Mouse (Mus musculus) cerebellum, adult 2 months (tissue): ENCODE results near the gene Zbtb2. TPM values are rescaled to one million over a fixed set of nuclear protein-coding genes. Genes with fewer than 3 reads are reported as not detected.

Source experiments
- DNase-seq, 2 experiments: peaks; one replicate each; pipeline ENCODE4 v3.0.0; 2021
- H3K27ac ChIP-seq: fragments of 200-500 bp; 2 replicates; pipeline ENCODE4 v1.5.1; 2012; ENCODE audit warnings: low read length, control low read depth, inconsistent platforms; ENCODE audit not compliant: insufficient read depth
- H3K27me3 ChIP-seq: fragments of 200-500 bp; 2 replicates; pipeline ENCODE4 v1.6.1; 2012; ENCODE audit warnings: inconsistent platforms, mild to moderate bottlenecking, low read length, moderate library complexity; ENCODE audit not compliant: control insufficient read depth, insufficient read depth
- H3K4me1 ChIP-seq: fragments of 200-500 bp; 2 replicates; pipeline ENCODE4 v1.6.1; 2011; ENCODE audit warnings: low read length; ENCODE audit not compliant: control insufficient read depth, insufficient read depth
- H3K4me3 ChIP-seq: fragments of 200-500 bp; replicated peaks from 2 replicates; pipeline ENCODE3; 2011; ENCODE audit warnings: mild to moderate bottlenecking, low read depth, low read length, control low read depth; ENCODE audit not compliant: insufficient read depth
- CTCF ChIP-seq: fragments of 200-500 bp; IDR thresholded peaks from 2 replicates; pipeline ENCODE4 v1.5.1; 2011; ENCODE audit warnings: low read depth, mild to moderate bottlenecking, control low read depth, low read length, moderate library complexity, borderline replicate concordance; ENCODE audit not compliant: insufficient read depth
- POLR2A ChIP-seq: fragments of 200-500 bp; IDR thresholded peaks from 2 replicates; pipeline ENCODE4 v1.6.1; 2011; ENCODE audit warnings: low read length, control low read depth, borderline replicate concordance; ENCODE audit not compliant: insufficient read depth
- WGBS: fragments of 180-500 bp; shearing (Covaris S2); methylation state at CpG from one replicate; pipeline ENCODE4 v1.1.7; 2018; 5-methylcytosine and 5-hydroxymethylcytosine counted together
- polyA plus RNA-seq: library from polyadenylated mRNA; depleted of rRNA; stranded (reverse); fragments of >200 nt; gene quantifications from 2 replicates; pipeline ENCODE4 v1.2.3, GENCODE M21; 2012

Zbtb2 gene
- polyA plus RNA-seq, 1 experiment: 8.7 TPM

GRCm38 (mm10) chr10:4357435-4357834 is 30.5 kb downstream of the Zbtb2 start:
- DNase-seq: no peak
- Histone ChIP-seq H3K27ac (no peak overlapping the region), H3K4me3 (no peak overlapping the region), H3K4me1 (peaks cover 2% of the 10 kb centered on the region; the same call in 1 of the 2 replicates), H3K27me3 (no peaks in the 10 kb centered on the region)
- 72% methylated on average over 10 of the region's 10 CpGs for WGBS
- TF ChIP-seq CTCF: no peak
- TF ChIP-seq POLR2A: no peak

GRCm38 (mm10) chr10:4356640-4357039 is 31.3 kb downstream of the Zbtb2 start:
- DNase-seq: no peak
- WGBS: 80% methylated on average over 5 of the region's 5 CpGs
- no peaks in the 10 kb centered on the region for H3K27me3 ChIP-seq
- H3K4me1 ChIP-seq: peaks cover 2% of the 10 kb centered on the region; the same call in 1 of the 2 replicates
- no peak overlapping the region for H3K4me3 ChIP-seq
- TF ChIP-seq CTCF: no peak
- TF ChIP-seq POLR2A: no peak
- no peak overlapping the region for H3K27ac ChIP-seq

DNA sequence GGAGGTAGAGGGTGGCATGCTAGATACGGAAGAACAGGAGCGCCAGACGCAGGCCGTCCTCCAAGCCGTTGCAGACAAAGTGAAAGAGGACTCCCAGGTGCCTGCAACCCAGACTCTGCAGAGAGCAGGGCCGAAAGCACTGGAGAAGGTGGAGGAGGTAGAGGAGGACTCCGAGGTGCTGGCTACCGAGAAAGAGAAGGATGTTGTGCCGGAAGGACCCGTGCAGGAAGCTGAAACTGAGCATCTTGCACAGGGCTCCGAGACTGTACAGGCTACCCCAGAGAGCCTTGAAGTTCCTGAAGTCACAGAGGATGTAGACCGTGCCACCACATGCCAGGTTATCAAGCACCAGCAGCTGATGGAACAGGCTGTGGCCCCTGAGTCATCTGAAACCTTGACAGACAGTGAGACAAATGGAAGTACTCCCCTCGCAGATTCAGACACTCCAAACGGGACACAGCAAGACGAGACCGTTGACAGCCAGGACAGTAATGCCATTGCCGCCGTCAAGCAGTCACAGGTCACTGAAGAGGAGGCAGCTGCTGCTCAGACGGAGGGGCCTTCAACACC is 31.9 kb downstream of the Zbtb2 start:
- Histone ChIP-seq H3K4me3 (no peak overlapping the region), H3K4me1 (peaks cover 2% of the 10 kb centered on the region; the same call in 1 of the 2 replicates), H3K27me3 (no peaks in the 10 kb centered on the region), H3K27ac (no peak overlapping the region)
- WGBS: 87% methylated on average over 19 of the region's 19 CpGs
- no peak for DNase-seq
- TF ChIP-seq CTCF: no peak
- TF ChIP-seq POLR2A: no peak

- 79% methylated on average over 38 of the region's 38 CpGs for WGBS
- H3K4me1 ChIP-seq: peaks cover 2% of the 10 kb centered on the region; the same call in 1 of the 2 replicates
- no peak overlapping the region for H3K4me3 ChIP-seq
- DNase-seq: no peak
- H3K27me3 ChIP-seq: no peaks in the 10 kb centered on the region
- no peak for TF ChIP-seq POLR2A
- no peak for TF ChIP-seq CTCF
- H3K27ac ChIP-seq: no peak overlapping the region
These were observed 33.3 kb downstream of the Zbtb2 start for GRCm38 (mm10) chr10:4354371-4355260.

- H3K4me1 ChIP-seq: 0 out of 2 replicates have a peak, but pooled peaks cover 3% of the 10 kb centered on the region
- WGBS: 96% methylated on average over 14 of the region's 14 CpGs
- no peak for DNase-seq
- no peaks in the 10 kb centered on the region for H3K27me3 ChIP-seq
- TF ChIP-seq CTCF (no peak), POLR2A (no peak)
- no peak overlapping the region for H3K27ac ChIP-seq
- H3K4me3 ChIP-seq: no peak overlapping the region
These were observed 40.3 kb downstream of the Zbtb2 start for GRCm38 (mm10) chr10:4347591-4347990.

DNA sequence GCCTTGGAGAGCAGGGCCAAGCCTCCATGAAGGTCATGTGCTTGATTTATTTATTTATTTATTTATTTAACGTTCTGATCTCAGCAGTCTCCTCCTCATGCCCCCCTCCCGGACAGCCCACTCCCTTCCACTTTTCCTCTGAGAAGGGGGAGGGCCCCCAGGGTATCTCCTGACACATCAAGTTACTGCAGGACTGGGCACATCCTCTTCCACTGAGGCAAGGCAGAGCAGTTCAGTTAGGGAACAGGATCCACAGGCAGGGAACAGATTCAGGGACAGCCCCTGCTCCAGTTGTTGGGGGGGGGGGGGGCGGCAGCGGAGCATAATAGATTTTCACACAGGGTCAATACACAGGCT is 40.8 kb downstream of the Zbtb2 start:
- no peaks in the 10 kb centered on the region for H3K27me3 ChIP-seq
- DNase-seq: no peak
- H3K27ac ChIP-seq: no peak overlapping the region
- WGBS: 63% methylated on average over 4 of the region's 4 CpGs
- TF ChIP-seq POLR2A: no peak
- TF ChIP-seq CTCF: no peak
- H3K4me1 ChIP-seq: 0 out of 2 replicates have a peak, but pooled peaks cover 3% of the 10 kb centered on the region
- H3K4me3 ChIP-seq: no peak overlapping the region

- Histone ChIP-seq H3K27ac (no peak overlapping the region), H3K4me3 (no peak overlapping the region), H3K4me1 (0 out of 2 replicates have a peak, but pooled peaks cover 3% of the 10 kb centered on the region), H3K27me3 (no peaks in the 10 kb centered on the region)
- peak; percentile 78 for TF ChIP-seq CTCF
- TF ChIP-seq POLR2A: no peak
- WGBS: 6% methylated on average over 28 of the region's 28 CpGs
- peak; percentile 85 to 89 for DNase-seq
These were observed 41.3 kb downstream of the Zbtb2 start for GRCm38 (mm10) chr10:4346489-4347135.
